Mouse (Mus musculus) kidney, adult 2 months (tissue): ENCODE measurements around the gene Marcks.

ENCODE experiments used
- CTCF ChIP-seq: fragments of 200-500 bp; conservative IDR thresholded peaks from 2 replicates; pipeline ENCODE4 v1.5.1; 2011; ENCODE audit warnings: low read depth, mild to moderate bottlenecking, control low read depth, low read length, moderate library complexity, mixed read lengths; ENCODE audit not compliant: insufficient read depth, insufficient read length
- POLR2A ChIP-seq: fragments of 200-500 bp; IDR thresholded peaks from one replicate; pipeline ENCODE4 v1.6.1; 2011; ENCODE audit warnings: low read depth, low read length, control low read depth

DNA sequence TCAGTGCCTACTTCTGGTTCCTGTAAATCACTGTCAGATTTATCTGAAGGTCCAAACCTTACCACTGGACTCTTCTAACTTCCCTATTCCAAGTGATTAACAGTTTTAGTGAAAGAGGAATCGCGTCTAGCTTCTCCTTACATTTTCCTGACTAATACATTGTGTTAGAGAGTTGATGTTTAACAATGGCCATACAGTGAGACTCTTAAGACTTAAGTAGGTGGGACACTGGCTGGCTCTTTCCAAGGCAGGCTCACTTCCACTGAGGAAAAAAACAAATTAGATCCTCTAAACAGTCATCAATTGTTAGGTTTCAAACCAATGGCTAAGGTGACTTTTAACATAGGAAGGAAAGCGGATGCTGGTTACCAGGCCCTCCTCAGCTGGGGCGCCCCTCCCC lies 25.9 kb downstream of the Marcks start:
- TF ChIP-seq POLR2A: no peak
- TF ChIP-seq CTCF: no peak
